Mouse (Mus musculus) A20 (cell line): Measurements from ENCODE around the gene Mustn1.

ENCODE experiments used
- DNase-seq: peaks from one replicate; pipeline ENCODE4 v3.0.0-alpha.2; 2011; ENCODE audit warnings: low read depth, low spot score

Mustn1 gene

DNA sequence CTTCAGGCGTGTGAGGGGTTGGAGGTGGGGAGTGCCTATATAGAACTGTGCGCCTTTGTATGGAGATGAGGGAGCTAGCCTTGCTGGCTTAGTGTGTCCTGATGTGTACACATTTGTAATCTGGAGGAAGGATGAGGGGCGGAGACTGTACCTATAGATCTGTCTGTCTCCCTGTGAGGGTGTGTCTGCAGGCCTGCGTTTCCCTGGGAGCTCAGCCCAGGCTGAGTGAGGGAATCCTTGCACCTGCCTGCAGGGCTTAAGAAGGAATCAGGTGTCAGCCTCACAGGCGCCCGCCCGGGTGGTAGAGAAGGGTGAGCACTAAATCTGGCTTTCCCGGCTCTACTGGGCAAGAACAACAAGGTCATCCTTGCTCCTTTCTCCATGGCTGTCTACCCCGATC, 794 bp downstream of the Mustn1 start:
- DNase-seq, result no peak

DNA sequence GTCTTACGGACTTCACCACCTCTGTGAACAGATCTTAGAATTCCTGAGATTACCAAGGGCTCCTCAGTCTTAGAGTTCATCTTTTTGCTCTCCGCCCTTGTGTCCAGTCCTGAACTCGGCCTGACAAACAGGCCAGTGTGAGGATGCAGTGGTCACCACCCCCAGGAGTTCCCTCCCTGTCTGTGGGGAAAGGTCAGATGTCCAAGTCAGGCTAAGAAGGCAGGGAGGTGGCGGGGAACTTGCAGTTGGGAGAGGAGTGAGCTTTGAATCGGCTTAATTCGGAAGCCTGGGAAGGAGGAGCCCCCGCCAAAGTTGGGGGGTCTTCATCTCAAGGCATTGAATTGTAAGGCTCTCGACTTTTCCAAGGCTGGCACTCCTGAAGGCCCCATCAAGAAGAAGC, 1.3 kb downstream of the Mustn1 start:
- no peak for DNase-seq

DNA sequence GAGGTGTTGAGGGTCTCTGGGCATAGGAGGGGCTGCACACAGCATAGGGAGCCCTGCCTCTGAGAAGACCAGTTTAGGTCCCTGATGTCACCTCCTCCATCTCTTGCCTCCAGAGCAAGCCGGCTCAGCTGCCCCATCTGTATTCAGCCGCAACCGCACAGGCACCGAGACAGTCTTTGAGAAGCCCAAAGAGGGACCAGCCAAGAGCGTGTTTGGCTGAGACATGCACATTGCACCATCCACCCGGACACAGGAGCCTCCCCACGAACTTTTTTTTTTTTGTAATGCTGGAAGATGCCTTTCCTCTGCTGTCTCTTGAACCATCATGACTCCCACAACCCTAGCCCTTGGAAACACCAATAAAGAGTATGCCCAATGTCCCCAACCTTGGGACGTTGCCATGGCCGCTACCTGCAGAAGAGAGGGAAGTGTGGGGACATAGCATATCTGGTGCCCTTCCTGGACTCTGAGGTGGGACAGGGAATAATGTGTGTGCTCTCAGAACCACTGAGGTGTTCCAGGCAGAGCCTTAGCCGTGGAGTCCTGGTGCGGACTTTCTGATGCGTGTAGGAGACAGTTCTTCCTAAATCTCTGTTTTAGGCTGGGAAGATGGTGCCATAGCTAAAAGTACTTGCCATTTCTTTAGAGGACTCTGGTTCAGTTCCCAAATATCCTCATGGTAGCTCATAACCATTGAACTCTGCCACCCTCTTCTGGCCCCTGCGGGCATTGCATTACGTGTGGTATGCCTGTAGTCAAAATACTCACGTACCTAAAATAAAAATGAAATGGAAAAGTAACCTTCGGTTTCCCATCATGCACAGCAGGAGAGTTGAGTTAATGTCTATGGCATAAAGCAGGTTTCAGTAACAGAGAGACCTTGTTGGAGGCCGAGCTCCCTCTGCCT, 2.1 kb downstream of the Mustn1 start:
- peak; percentile 44 for DNase-seq

DNA sequence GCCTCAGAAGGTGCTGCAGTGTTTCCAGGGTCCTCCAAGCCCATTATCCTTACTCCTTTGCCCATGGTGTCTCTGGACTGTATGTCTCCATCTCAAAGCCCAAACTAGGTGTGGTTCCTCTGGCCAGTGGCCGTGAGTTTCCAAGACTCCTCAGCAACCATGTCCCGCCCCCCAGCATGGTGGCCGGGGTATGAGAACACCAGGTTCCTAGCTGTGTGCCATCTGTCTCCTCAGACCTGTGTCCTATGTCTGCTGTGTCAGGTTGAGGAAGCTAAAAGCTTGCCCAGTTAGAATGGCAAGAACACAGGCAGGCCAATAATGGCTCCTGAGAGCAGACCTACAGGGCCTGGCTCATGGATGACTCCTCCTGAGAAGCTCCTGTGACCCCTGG, 2.7 kb downstream of the Mustn1 start:
- DNase-seq, result no peak

DNA sequence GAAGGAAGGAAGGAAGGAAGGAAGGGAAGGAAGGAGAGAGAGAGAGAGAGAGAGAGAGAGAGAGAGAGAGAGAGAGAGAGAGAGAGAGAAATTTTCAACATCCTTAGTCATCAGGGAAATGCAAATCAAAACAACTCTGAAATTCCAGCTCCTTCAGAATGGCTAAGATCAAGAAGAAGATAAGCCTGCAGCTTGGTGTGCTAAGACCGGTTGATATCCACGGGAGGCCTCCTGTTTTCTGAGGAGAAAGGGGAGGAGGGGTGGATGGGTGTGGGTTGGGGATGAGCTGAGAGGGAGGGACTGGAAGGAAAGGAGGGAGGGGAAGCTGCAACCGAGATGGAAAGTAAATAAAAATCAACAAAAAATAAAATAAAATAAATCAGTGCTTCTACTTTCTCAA, 6.3 kb downstream of the Mustn1 start:
- DNase-seq, result no peak

DNA sequence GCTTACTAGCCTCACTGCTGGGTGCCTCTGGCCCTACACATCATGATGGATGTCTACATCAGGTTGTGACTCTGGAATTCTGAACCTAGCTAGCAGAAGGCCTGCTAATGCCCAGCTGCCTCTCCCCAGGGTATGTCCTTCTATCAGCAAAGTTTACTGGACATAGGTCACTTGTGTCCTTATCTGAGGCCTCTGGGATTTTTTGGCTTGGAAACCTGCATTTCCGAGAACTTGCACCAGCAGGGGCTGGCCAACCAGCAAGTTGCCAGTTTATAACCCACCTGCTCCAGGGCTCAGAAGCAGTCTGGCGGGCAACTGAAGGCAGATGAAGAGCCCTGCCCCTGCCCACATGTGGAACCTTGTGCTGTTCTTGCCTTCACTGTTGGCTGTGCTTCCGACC, 7.2 kb downstream of the Mustn1 start, which contains the start of gene Itih4:
Gene Itih4, plus strand, starts transcription at position 273 of the 400 bp plus-strand sequence.
- DNase-seq, result no peak

DNA sequence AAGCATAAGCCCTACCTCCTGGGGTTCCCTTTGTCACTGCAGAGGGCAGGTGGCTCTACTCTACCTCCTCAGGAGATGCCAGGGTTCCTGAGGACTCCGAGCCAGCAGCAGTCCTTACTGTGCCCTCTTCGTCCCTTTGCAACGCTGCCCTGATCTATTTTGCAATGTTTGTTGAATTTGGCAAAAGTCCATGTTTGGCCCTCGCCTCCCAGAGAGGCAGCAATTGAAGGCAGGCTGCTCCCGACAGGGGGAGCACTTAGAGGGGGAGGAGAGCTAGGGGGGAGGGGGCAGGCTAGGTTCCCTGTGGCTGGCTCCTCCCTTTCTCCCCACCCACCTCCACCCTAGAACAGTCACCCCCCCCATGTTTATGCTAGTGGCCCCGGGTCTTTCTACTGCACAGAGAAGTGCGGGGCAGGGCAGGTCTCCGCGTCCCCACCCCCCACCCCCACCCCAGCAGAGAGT, 9.3 kb downstream of the Mustn1 start:
- peak; percentile 28 for DNase-seq

DNA sequence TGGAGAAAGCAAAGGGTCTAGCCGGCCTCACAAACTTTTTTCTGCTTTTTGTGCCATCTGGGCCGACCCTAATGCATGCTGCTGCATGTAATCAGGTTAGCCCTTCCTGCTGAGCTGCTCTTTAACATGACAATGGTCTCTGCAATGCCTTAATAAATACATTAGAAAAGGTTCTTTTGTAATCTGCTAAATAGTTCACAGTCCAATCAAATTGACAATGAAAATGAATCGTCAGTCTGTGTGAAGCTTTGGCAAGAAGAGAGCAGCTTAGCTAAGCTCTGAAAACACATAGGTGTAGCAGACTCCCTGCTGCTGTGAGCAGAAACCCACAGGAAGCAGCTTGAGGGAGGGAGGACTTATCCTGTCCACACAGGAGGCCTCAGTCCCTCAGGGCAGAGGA, 21.0 kb downstream of the Mustn1 start:
- no peak for DNase-seq

DNA sequence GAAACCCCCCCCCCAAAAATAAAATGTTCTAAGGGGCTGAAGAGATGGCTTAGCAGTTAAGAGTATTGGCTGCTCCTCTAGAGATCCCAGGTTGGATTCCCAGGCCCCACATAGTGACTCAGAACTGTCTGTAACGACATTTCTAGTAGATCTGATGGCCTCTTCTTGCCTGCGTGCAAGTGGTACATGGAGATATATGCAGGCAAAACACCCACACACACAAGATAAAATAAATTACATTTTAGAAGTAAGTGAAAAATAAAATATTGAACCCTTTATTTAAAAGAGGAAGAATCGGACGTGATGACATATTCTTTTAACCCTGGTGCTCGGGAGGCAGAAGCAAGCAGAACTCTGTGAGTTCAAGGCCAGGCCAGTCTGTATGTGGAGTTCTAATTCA, 23.6 kb downstream of the Mustn1 start:
- DNase-seq, result no peak

DNA sequence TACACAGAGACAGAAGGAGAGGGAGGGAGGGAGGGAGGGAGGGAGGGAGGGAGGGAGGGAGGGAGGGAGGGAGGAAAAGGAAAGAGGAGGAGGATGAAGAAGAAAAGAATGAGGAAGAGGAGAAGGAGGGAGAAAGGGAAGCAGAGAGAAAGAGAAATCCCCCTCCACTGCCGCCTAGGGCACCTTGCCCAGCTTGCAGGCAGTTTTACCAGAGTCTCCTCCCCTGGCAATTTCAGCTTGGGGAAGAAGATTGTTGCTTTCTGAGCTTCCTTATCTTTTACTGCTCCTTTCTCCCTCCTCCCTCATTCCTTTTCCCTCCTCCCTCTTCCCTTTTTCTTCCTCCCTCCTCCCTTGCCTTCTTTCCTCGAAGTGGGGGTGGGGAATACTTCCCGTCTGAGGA, 24.0 kb downstream of the Mustn1 start:
- no peak for DNase-seq

DNA sequence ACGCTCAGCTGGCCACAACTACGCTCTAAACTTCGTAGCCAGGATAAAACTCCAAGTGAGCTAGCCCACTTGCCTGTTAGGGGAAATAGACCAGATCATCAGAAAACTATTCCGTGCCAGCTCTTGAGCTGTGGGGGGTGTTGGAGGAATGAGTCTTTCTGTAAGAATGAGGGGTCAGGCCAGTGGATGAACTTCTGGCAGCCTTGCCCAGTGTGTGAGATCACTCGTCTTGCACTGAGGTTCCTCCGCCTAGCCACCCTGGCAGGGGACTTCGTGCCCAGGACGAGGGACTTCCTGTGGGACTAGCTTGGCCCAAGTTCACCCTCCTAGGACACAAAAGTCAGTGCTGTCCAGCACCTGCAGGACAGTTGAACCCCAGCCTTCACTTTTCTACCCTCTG, 25.3 kb downstream of the Mustn1 start:
- no peak for DNase-seq

DNA sequence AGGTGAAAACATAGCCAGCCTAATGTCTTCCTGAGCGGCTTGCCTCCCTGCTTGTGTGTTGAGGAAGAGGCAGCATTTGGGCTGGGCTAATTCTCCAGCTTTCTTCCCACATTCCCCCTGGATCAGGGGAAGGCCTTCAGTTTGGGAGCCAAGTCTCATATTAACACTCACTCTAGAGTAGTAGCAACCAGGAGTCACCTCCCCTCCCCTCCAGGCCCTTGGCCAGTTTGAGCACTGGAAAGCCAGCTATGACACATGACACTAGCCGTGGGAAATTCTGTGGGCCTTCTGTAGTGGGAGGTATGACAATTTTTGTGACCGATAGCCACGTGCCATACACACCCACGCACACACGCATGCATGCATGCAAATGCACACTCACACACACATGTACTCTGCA, 27.0 kb downstream of the Mustn1 start:
- DNase-seq, result no peak

DNA sequence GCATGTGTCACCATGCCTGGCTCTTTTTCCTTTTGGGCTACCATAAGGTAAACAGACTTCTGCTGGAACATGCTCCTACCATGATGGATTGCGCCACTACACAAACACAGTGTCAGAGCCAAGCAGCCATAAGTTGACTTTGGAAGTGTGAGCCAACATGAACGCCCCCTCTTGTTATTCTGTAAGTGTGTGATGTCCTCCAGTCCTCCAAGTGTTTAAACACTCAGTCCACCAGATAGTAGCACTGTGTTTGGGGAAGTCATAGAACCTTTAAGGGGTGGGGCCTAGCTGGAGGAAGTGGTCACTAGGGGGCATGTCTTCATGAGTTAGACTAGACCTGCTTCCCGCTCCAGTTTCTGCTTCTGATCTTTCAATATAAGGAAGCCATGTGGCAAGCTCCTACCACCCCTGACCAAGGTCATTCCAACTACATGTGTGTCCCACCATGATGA, 28.8 kb downstream of the Mustn1 start:
- DNase-seq, result peak; percentile 57

DNA sequence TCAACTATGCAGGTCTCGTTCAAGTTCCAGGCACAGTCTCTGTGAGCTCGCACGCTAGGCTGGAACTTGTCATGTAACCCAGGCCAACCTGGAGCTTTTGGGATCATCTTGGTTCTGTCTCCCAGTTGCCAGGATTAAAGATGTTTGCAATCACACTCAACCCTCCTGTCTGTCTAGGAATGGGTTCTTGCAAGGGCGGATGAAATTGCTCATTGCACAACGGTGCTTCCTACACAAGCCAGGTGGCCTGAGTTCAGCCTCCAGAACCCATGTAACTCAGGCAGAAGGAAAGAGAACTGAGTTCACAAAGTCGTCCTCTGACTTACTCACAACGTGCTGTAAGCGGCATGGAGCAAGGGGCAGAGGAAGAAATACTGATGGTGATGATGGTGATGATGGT, 32.1 kb downstream of the Mustn1 start:
- no peak for DNase-seq

DNA sequence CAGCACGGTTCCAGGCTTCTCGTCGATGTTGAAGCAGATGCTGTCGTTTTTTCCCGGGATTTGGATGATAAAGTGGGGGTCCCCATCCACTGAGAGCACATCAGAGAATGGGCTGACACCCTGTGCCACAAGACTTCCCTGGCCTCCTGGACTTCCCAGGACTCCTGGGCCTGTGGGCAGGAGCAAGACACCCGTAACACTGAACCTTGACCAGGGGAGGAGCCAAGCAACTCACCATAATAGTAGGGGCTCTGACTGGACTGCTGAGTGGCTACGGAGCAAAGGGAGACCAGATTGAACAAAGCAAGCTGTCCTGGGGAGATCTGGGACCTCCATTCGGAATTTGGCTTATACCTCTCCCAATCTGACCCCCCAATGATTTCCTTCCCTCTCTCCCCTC, 33.6 kb downstream of the Mustn1 start:
- DNase-seq, result no peak

DNA sequence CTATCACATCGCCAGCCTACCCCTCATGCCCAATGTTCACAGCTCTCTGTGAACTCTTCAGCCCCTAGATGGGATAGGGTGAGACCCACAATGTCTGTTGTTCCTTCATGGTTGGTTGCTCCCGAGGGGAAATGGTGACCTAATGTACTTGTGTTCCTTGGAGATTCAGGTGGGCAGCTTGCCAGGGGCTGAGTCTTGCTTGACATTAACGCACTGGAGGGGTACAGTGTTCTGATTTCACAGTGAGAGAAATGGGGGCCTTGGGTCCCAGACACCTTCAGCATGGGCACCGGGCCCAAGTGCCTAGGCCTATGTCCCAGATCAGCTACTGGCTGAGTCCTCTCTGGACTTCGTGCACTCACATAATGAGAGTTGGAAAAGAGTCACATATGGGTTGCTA, 34.4 kb downstream of the Mustn1 start:
- no peak for DNase-seq

DNA sequence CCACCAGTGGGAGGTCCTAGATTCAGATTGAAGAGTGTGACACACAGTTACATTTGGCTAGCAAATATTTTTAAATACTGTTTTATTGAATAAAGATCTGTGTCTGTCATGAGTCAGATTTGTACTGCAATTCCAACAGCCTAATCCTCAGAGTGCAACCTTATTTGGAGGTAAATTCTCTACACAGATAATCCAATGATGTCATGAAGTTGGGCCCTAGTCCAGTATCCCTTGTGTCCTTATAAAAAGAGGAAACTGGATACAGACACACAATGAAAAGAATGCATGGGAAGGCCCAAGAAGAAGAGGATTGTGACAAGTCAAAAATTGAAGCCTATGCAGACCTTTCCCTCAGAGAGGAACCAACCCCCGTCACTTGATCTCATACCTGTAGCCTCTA, 37.5 kb downstream of the Mustn1 start:
- DNase-seq, result no peak

DNA sequence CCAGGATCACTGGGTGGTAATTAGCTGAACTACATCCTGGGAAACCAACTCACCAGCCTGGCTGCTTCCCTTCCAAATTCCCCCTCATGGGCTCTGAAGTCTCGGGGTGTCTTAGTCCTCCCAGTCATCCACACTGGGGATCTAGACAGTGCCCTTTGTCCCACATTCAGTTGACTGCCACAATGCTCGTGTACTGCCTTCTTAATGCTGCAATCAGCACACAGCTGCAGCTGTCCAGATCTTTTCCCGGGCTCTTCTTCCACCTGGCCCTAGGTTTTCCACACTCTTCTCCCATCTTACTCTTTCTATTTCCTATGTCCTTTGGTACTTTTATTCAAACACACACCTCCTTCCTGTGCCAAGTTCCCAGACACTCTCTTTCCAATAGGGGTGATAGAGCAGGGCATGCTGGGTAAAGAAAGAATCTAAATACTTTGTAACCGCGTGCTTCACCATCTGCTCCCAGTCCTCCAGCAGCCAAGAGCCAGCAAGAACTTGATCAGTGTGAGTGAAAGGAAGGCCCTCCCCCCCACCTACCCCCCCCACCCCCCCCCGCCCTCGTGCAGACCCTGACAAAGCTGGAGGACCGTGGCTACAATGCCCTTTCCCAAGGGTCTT, 43.2 kb downstream of the Mustn1 start:
- DNase-seq, result no peak

DNA sequence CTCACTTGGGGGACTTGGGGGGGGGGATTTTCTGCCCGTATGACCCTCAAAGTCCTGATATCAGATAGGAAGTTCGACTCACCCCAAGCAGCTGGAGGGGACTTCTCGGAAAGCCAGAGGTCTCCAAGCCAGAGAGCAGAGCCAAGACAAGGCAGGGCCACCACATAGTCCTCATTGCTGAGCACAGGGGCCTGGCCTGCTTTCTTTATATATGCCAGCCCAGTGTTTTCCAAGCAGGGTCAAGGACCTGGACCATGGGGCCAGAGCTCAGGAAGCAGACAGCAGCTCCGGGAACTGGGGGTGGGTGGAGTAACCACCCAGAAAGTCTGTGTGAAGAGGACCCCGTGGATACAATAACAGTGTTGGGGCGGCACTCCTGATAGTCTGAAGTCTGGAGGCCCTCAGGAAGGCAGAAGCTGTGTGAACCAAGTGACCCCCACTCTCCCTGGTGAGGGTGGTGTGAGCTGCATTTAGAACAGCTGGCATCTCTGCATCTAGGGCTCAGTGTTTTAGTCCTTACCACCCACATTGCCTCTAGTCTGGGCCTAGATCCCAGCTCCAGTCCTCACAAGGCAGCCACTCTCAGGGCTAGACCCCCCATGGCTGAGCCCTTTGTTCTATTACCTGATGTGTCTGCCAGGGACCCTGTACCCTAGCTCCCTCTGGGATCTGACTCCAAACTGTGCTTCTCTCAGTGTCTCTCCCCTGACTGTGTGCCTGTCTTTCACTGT, 44.5 kb downstream of the Mustn1 start, which contains the start of gene Itih3:
Gene Itih3, minus strand, starts transcription at position 386 of the 731 bp plus-strand sequence.
- DNase-seq, result no peak

DNA sequence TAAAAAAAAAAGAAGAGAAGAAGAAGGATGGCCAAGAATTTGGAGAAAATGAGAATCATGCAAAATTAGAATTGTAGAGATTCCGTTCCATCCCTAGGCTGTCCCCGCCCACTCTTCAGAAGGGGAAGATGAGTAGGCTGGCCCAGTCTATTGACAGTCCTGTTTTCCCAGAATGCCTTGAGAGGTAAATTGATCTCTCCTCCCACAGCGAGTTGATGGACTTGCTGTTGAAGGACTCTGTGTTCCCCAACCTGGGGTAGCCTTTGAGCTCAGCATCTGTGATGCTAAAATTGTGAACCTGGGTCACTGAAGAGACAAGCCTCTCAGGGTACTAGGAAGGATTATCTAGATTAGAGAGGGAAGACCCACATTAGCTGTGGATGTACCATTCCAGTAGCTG, 46.5 kb downstream of the Mustn1 start:
- DNase-seq, result no peak

DNA sequence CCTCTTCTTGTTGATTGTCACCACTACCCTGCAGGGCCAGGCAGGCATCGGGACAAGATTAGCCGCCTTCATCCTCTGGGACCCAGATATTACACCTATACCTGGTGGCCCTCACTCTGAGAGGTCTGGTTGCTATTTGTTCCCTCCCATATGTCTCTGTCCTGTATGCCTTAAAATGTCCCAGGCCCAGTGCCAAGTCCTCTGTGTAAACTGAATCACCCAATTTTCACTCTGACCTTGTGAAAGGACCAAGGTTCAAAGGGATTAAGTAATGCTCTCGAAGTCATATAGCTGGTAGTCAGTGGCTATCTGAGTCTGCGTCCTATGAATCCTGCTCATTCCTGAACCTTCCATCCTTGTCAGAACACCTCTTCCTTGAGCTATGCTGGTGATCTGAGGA, 51.4 kb downstream of the Mustn1 start:
- DNase-seq, result no peak
